Mouse (Mus musculus): ENCODE measurements around the gene Nme1. TPM values are rescaled to one million over a fixed set of nuclear protein-coding genes. Genes with fewer than 3 reads are reported as not detected.

Nme1 gene
- total RNA-seq, 2 experiments from 2014 or later: 11.3 to 42.3 TPM

Other genes starting within 250 kb of the Nme1 start
- gene Utp18, start 82.8 kb downstream of the Nme1 start, total RNA-seq (2015; ENCODE audit: low replicate concordance): 8.4 and 17.3 TPM in 2 replicates
- 14.0 and 17.4 TPM in 2 replicates for gene Utp18, start 82.8 kb downstream of the Nme1 start, total RNA-seq (2017; ENCODE audit: low replicate concordance)
- gene Mbtd1, start 82.7 kb downstream of the Nme1 start, total RNA-seq (2015; ENCODE audit: low replicate concordance): 16.3 and 16.6 TPM in 2 replicates
- 9.6 and 13.4 TPM in 2 replicates for gene Mbtd1, start 82.7 kb downstream of the Nme1 start, total RNA-seq (2017; ENCODE audit: low replicate concordance)
- 34.8 and 35.7 TPM in 2 replicates for gene Nme2, start 12.3 kb downstream of the Nme1 start, total RNA-seq (2015; ENCODE audit: low replicate concordance)
- gene Nme2, start 12.3 kb downstream of the Nme1 start, total RNA-seq (2017; ENCODE audit: low replicate concordance): 9.6 and 10.1 TPM in 2 replicates
- gene Gm20390, start 228 bp downstream of the Nme1 start, total RNA-seq (2015; ENCODE audit: low replicate concordance): 32.3 and 33.5 TPM in 2 replicates
- gene Gm20390, start 228 bp downstream of the Nme1 start, total RNA-seq (2017; ENCODE audit: low replicate concordance): 5.0 TPM in 1 of 2 replicates, not detected in the other
- 28.5 and 50.7 TPM in 2 replicates for gene Spag9, start 27.6 kb upstream of the Nme1 start, total RNA-seq (2015; ENCODE audit: low replicate concordance)
- 68.5 and 69.1 TPM in 2 replicates for gene Spag9, start 27.6 kb upstream of the Nme1 start, total RNA-seq (2017; ENCODE audit: low replicate concordance)
- gene Tob1, start 242.9 kb upstream of the Nme1 start, total RNA-seq (2015; ENCODE audit: low replicate concordance): 8.6 and 11.3 TPM in 2 replicates
- gene Tob1, start 242.9 kb upstream of the Nme1 start, total RNA-seq (2017; ENCODE audit: low replicate concordance): 6.8 and 8.5 TPM in 2 replicates